In the genomic region with DNA sequence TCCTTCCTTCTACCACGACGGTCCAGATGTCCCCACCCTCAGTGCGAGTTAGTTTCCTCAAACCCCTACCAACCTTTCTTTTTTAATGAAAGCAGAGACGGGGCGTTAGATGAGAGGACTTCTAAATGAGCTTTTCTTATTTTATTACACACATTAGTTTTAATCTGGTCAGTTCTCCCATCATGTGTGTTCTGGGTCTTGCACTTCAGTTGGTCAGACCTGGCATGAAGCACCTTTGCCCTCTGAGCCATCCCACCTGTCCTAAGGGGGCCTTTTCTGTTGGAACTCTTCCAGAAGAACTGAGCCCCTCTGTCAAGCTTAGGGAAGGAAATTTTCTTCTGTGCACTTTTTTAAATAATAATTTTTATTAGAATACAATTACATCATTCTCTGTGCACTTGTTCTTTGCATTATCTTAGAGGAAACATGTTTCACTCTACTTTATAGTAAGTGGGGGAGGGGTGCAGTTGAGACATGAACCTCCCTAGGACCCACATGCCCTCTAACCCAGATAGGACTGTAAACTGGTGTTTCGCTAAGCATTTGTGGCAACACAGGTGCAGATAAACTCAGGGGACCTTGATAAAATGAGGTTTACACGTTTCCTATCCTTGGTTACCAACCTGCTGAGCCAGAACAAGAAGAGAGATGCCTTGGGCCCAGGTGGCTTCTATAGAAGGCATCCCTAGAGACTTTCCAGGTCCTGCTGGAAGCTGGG, we compare ENCODE assay signal across 7 mouse cellular contexts. TPM values are rescaled to one million over a fixed set of nuclear protein-coding genes. Genes with fewer than 3 reads are reported as not detected.
DNase-seq lines count a peak whose midpoint lies in the region; ATAC-seq and TF ChIP-seq lines count a peak whose summit lies in the region.

No protein-coding gene starts in this region.

- H3K9ac ChIP-seq in kidney, embryonic 15.5 days = no peak overlapping the region
- peak overlapping the region; percentile 10 for H3K9ac ChIP-seq in ES-Bruce4 (ENCODE audit: low read depth, poor library complexity, severe bottlenecking)
- H3K9ac ChIP-seq in embryonic facial prominence, embryonic 13.5 days = 0 out of 2 replicates have a peak overlapping the region, but pooled peaks have one; percentile 32
- 0 out of 2 replicates have a peak overlapping the region, but pooled peaks have one; percentile 26 for H3K9ac ChIP-seq in liver, postnatal 0 days (replicated peaks)
- no peak overlapping the region for H3K9ac ChIP-seq in midbrain, embryonic 14.5 days (replicated peaks; ENCODE audit: low read length)

- ATAC-seq in kidney, embryonic 15.5 days (replicated peaks; ENCODE audit: low FRiP score) = no peak
- ATAC-seq in embryonic facial prominence, embryonic 13.5 days (ENCODE audit: insufficient number of reproducible peaks, insufficient read depth, low FRiP score, low TSS enrichment, low read depth) = no peak
- ATAC-seq in liver, postnatal 0 days = peak; percentile 32
- ATAC-seq in midbrain, embryonic 14.5 days (ENCODE audit: low FRiP score, low TSS enrichment) = no peak

- TF ChIP-seq EP300 in ES-Bruce4 (IDR thresholded peaks at IDR 0.05; ENCODE audit: insufficient read depth, low read depth, low read length) = no peak
- TF ChIP-seq EP300 in liver, postnatal 0 days (IDR thresholded peaks at IDR 0.05; ENCODE audit: low read depth) = no peak; the same call in 1 of the 2 replicates

- no peaks in the 10 kb centered on the region for H3K36me3 ChIP-seq in kidney, embryonic 15.5 days
- no peaks in the 10 kb centered on the region for H3K36me3 ChIP-seq in ES-Bruce4 (ENCODE audit: control insufficient read depth, insufficient read depth, low read length, poor library complexity, severe bottlenecking)
- H3K36me3 ChIP-seq in embryonic facial prominence, embryonic 13.5 days = no peaks in the 10 kb centered on the region
- no peaks in the 10 kb centered on the region for H3K36me3 ChIP-seq in liver, postnatal 0 days (replicated peaks; ENCODE audit: insufficient read depth, low read length)
- H3K36me3 ChIP-seq in midbrain, embryonic 14.5 days (ENCODE audit: control insufficient read depth, insufficient read depth, low read length) = no peaks in the 10 kb centered on the region

- no peaks in the 10 kb centered on the region for H3K27me3 ChIP-seq in kidney, embryonic 15.5 days
- H3K27me3 ChIP-seq in ES-Bruce4 (ENCODE audit: control insufficient read depth, insufficient read depth, low read length, poor library complexity, severe bottlenecking) = no peaks in the 10 kb centered on the region
- no peaks in the 10 kb centered on the region for H3K27me3 ChIP-seq in embryonic facial prominence, embryonic 13.5 days
- H3K27me3 ChIP-seq in liver, postnatal 0 days (ENCODE audit: insufficient read depth, low read length) = no peaks in the 10 kb centered on the region
- no peaks in the 10 kb centered on the region for H3K27me3 ChIP-seq in midbrain, embryonic 14.5 days (ENCODE audit: control insufficient read depth, insufficient read depth, low read length)

- no peak for DNase-seq in kidney, adult 11 months
- no peak for DNase-seq in liver, postnatal 0 days
- no peak for DNase-seq in cerebellum, postnatal 36 days
- no peak for DNase-seq in midbrain, embryonic 14.5 days

- H3K4me3 ChIP-seq in kidney, embryonic 15.5 days (replicated peaks) = peak overlapping the region; percentile 28
- peak overlapping the region; percentile 43; the same call in 1 of the 2 replicates for H3K4me3 ChIP-seq in ES-Bruce4 (ENCODE audit: low read depth, low read length)
- peak overlapping the region; percentile 25; the same call in 1 of the 2 replicates for H3K4me3 ChIP-seq in embryonic facial prominence, embryonic 13.5 days
- H3K4me3 ChIP-seq in liver, postnatal 0 days (ENCODE audit: low read depth, low read length) = peak overlapping the region; percentile 24
- no peak overlapping the region for H3K4me3 ChIP-seq in midbrain, embryonic 14.5 days (replicated peaks; ENCODE audit: low read depth, low read length)

- WGBS in kidney, embryonic 15.5 days = 44% methylated on average over 7 of the region's 7 CpGs
- 35% methylated on average over 7 of the region's 7 CpGs for WGBS in embryonic facial prominence, embryonic 13.5 days
- 20% methylated on average over 7 of the region's 7 CpGs for WGBS in liver, postnatal 0 days (ENCODE audit: insufficient replicate concordance)
- WGBS in midbrain, embryonic 14.5 days = 74% methylated on average over 7 of the region's 7 CpGs

- H3K4me2 ChIP-seq in kidney, embryonic 15.5 days = peak overlapping the region; percentile 61
- H3K4me2 ChIP-seq in embryonic facial prominence, embryonic 13.5 days = peak overlapping the region; percentile 58
- H3K4me2 ChIP-seq in liver, postnatal 0 days (ENCODE audit: low read depth, low read length) = peak overlapping the region; percentile 74
- no peak overlapping the region for H3K4me2 ChIP-seq in midbrain, embryonic 14.5 days (ENCODE audit: low read length)

- no peak for TF ChIP-seq POLR2A in ES-Bruce4 (IDR thresholded peaks at IDR 0.05; ENCODE audit: insufficient read depth, low read length)

- H3K27ac ChIP-seq in kidney, embryonic 15.5 days = peak overlapping the region; percentile 70
- no peak overlapping the region for H3K27ac ChIP-seq in ES-Bruce4 (ENCODE audit: insufficient read depth, low read length)
- H3K27ac ChIP-seq in embryonic facial prominence, embryonic 13.5 days = peak overlapping the region; percentile 78
- H3K27ac ChIP-seq in liver, postnatal 0 days (ENCODE audit: low read depth) = 0 out of 2 replicates have a peak overlapping the region, but pooled peaks have one; percentile 6
- H3K27ac ChIP-seq in midbrain, embryonic 14.5 days (replicated peaks; ENCODE audit: low read depth, low read length) = no peak overlapping the region

- peaks cover 33% of the 10 kb centered on the region for H3K4me1 ChIP-seq in kidney, embryonic 15.5 days
- peaks cover 5% of the 10 kb centered on the region for H3K4me1 ChIP-seq in ES-Bruce4 (ENCODE audit: control insufficient read depth, insufficient read depth, low read length)
- H3K4me1 ChIP-seq in embryonic facial prominence, embryonic 13.5 days = peaks cover 37% of the 10 kb centered on the region
- H3K4me1 ChIP-seq in liver, postnatal 0 days (ENCODE audit: insufficient read depth) = peaks cover 19% of the 10 kb centered on the region
- H3K4me1 ChIP-seq in midbrain, embryonic 14.5 days (ENCODE audit: control insufficient read depth, insufficient read depth, low read length) = no peaks in the 10 kb centered on the region

- no peaks in the 10 kb centered on the region for H3K9me3 ChIP-seq in kidney, embryonic 15.5 days (replicated peaks)
- H3K9me3 ChIP-seq in ES-Bruce4 (replicated peaks; ENCODE audit: control insufficient read depth, insufficient read depth, low read length, poor library complexity, severe bottlenecking) = 0 out of 2 replicates have a peak, but pooled peaks cover 2% of the 10 kb centered on the region
- H3K9me3 ChIP-seq in embryonic facial prominence, embryonic 13.5 days = no peaks in the 10 kb centered on the region
- H3K9me3 ChIP-seq in liver, postnatal 0 days (ENCODE audit: low read length) = peaks cover 2% of the 10 kb centered on the region; the same call in 1 of the 2 replicates
- no peaks in the 10 kb centered on the region for H3K9me3 ChIP-seq in midbrain, embryonic 14.5 days (ENCODE audit: control insufficient read depth, low read length)

- TF ChIP-seq CTCF in ES-Bruce4 (IDR thresholded peaks at IDR 0.05; ENCODE audit: low read depth, low read length) = no peak
- TF ChIP-seq CTCF in liver, postnatal 0 days (IDR thresholded peaks at IDR 0.05; ENCODE audit: low read depth) = no peak

RNA-seq across cellular contexts. Expression of gene Mrps18a, which starts 36.2 kb away (rescaled TPM):
- polyA plus RNA-seq in kidney, embryonic 15.5 days (2015; fragmentation: Nextera tagmentation; extraction: Ambion mirVana) = 154 and 155 TPM in 2 replicates
- 71.7 and 78.5 TPM in 2 replicates for polyA plus RNA-seq in ES-Bruce4 (2011; ENCODE audit: insufficient read depth, insufficient read length, low read depth, missing spikeins)
- 126 and 152 TPM in 2 replicates for polyA plus RNA-seq in embryonic facial prominence, embryonic 13.5 days (2015; fragmentation: Nextera tagmentation; extraction: Ambion mirVana)
- polyA plus RNA-seq in liver, postnatal 0 days (2015; fragmentation: Nextera tagmentation; extraction: Ambion mirVana) = 52.0 and 55.6 TPM in 2 replicates
- 141 and 148 TPM in 2 replicates for polyA plus RNA-seq in midbrain, embryonic 14.5 days (2014; fragmentation: Nextera tagmentation; extraction: Ambion mirVana)

RNA-seq across cellular contexts. Expression of gene Vegfa, which starts 42.4 kb away (rescaled TPM):
- 5.9 and 6.6 TPM in 2 replicates for polyA plus RNA-seq in kidney, embryonic 15.5 days (2015; fragmentation: Nextera tagmentation; extraction: Ambion mirVana)
- 76.2 and 86.3 TPM in 2 replicates for polyA plus RNA-seq in ES-Bruce4 (2011; ENCODE audit: insufficient read depth, insufficient read length, low read depth, missing spikeins)
- 5.5 and 7.0 TPM in 2 replicates for polyA plus RNA-seq in embryonic facial prominence, embryonic 13.5 days (2015; fragmentation: Nextera tagmentation; extraction: Ambion mirVana)
- 2.8 and 3.1 TPM in 2 replicates for polyA plus RNA-seq in liver, postnatal 0 days (2015; fragmentation: Nextera tagmentation; extraction: Ambion mirVana)
- 4.3 and 5.5 TPM in 2 replicates for polyA plus RNA-seq in midbrain, embryonic 14.5 days (2014; fragmentation: Nextera tagmentation; extraction: Ambion mirVana)

Comparison
In these comparisons a context has a peak if more than half of its experiments do, and no peak if none do; other contexts are left out.
1. H3K27ac ChIP-seq: peak in kidney, embryonic 15.5 days (single experiment), embryonic facial prominence, embryonic 13.5 days (single experiment) and liver, postnatal 0 days (single experiment); none in ES-Bruce4 (single experiment) and midbrain, embryonic 14.5 days (single experiment).
2. H3K9ac ChIP-seq: peak in ES-Bruce4 (single experiment), embryonic facial prominence, embryonic 13.5 days (single experiment) and liver, postnatal 0 days (single experiment); none in kidney, embryonic 15.5 days (single experiment) and midbrain, embryonic 14.5 days (single experiment).